Mouse (Mus musculus) megakaryocyte, adult 5-6 weeks (primary cell): ENCODE results near the gene Adamtsl1. TPM values are rescaled to one million over a fixed set of nuclear protein-coding genes. Genes with fewer than 3 reads are reported as not detected.

Experiments
- ATAC-seq: 2 replicates; pipeline ENCODE4 v1.8.0; 2016; ENCODE audit warnings: mild to moderate bottlenecking, inconsistent platforms; ENCODE audit not compliant: poor library complexity, severe bottlenecking
- total RNA-seq, 2 experiments: library from RNA; stranded (forward) in 1 of 2; stranded (reverse) in 1 of 2; fragments of 153-499, 151-499 nt in 1 of 2; fragments of 221-1000, 200-1000 nt in 1 of 2; gene quantifications; 2 replicates each; pipeline versions ENCODE4 v1.2.3 to v1.2.4; 2015 to 2017

Adamtsl1 gene
- total RNA-seq, 2 experiments from 2014 or later: 0.36 TPM; not detected in 1

- no peak for ATAC-seq
Measured at GRCm38 (mm10) chr4:86171461-86171860, 657.5 kb downstream of the Adamtsl1 start.

- ATAC-seq: no peak
Measured at GRCm38 (mm10) chr4:86177471-86177870, 663.5 kb downstream of the Adamtsl1 start.

- ATAC-seq: no peak
Measured at GRCm38 (mm10) chr4:86178116-86178515, 664.1 kb downstream of the Adamtsl1 start.

- ATAC-seq: no peak
Measured at GRCm38 (mm10) chr4:86183701-86184173, 669.8 kb downstream of the Adamtsl1 start.

GRCm38 (mm10) chr4:86189853-86190252 is 675.9 kb downstream of the Adamtsl1 start:
- ATAC-seq: no peak

GRCm38 (mm10) chr4:86191195-86191594 is 677.2 kb downstream of the Adamtsl1 start:
- no peak for ATAC-seq

- no peak for ATAC-seq
Measured at GRCm38 (mm10) chr4:86201766-86202165, 687.8 kb downstream of the Adamtsl1 start.

GRCm38 (mm10) chr4:86203288-86203687 is 689.3 kb downstream of the Adamtsl1 start:
- ATAC-seq: no peak

- ATAC-seq: no peak
Measured at GRCm38 (mm10) chr4:86224875-86225274, 710.9 kb downstream of the Adamtsl1 start.

GRCm38 (mm10) chr4:86227096-86227495 is 713.1 kb downstream of the Adamtsl1 start:
- ATAC-seq: no peak

GRCm38 (mm10) chr4:86233197-86233596 is 719.2 kb downstream of the Adamtsl1 start:
- no peak for ATAC-seq

- ATAC-seq: no peak
Measured at GRCm38 (mm10) chr4:86241854-86242424, 728.0 kb downstream of the Adamtsl1 start.

GRCm38 (mm10) chr4:86270085-86270484 is 756.1 kb downstream of the Adamtsl1 start:
- ATAC-seq: no peak

GRCm38 (mm10) chr4:86273703-86274355 is 759.9 kb downstream of the Adamtsl1 start:
- ATAC-seq: no peak

- no peak for ATAC-seq
Measured at GRCm38 (mm10) chr4:86274663-86275062, 760.7 kb downstream of the Adamtsl1 start.

GRCm38 (mm10) chr4:86276021-86276813 is 762.2 kb downstream of the Adamtsl1 start:
- ATAC-seq: no peak

- no peak for ATAC-seq
Measured at GRCm38 (mm10) chr4:86278546-86278945, 764.6 kb downstream of the Adamtsl1 start.

- ATAC-seq: no peak
Measured at GRCm38 (mm10) chr4:86286572-86286971, 772.6 kb downstream of the Adamtsl1 start.

GRCm38 (mm10) chr4:86288264-86288663 is 774.3 kb downstream of the Adamtsl1 start:
- no peak for ATAC-seq

- ATAC-seq: no peak
Measured at GRCm38 (mm10) chr4:86289511-86290273, 775.7 kb downstream of the Adamtsl1 start.

GRCm38 (mm10) chr4:86294828-86295251 is 780.9 kb downstream of the Adamtsl1 start:
- ATAC-seq: no peak
